Mouse (Mus musculus): ENCODE results near the gene Rnh1. TPM values are rescaled to one million over a fixed set of nuclear protein-coding genes. Genes with fewer than 3 reads are reported as not detected.

The Rnh1 gene
- polyA plus RNA-seq, 1 experiment from 2014 or later = 240 TPM

DNA sequence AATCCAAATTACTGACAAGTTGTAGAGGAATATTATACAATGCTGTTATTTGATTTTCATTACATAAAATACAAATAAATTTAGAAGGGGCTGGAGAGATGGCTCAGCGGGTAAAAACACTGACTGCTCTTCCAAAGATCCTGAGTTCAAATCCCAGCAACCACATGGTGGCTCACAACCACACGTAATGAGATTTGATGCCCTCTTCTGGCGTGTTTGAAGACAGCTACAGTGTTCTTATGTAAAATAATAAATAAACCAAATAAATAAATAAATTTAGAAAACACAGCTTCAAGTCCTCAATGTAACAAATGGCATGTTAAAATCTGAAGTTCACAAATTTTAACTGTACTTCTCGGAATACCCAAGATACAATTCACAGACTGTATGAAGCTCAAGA is 2.4 kb upstream of the Rnh1 start:
- WGBS = 86% methylated on average over 4 of the region's 4 CpGs
- Histone ChIP-seq H3K9ac (ENCODE audit: low read length) (no peak overlapping the region), H3K4me2 (ENCODE audit: low read depth, low read length) (no peak overlapping the region), H3K27ac (ENCODE audit: low read length) (no peak overlapping the region), H3K9me3 (replicated peaks; ENCODE audit: control insufficient read depth, low read length) (no peaks in the 10 kb centered on the region), H3K27me3 (ENCODE audit: control insufficient read depth, insufficient read depth, low read length) (no peaks in the 10 kb centered on the region), H3K4me3 (replicated peaks; ENCODE audit: low read length) (no peak overlapping the region), H3K36me3 (ENCODE audit: control insufficient read depth, insufficient read depth, low read length) (no peaks in the 10 kb centered on the region), H3K4me1 (ENCODE audit: control insufficient read depth, insufficient read depth, low read length) (peaks cover 6% of the 10 kb centered on the region; the same call in 1 of the 2 replicates)
- no peak for ATAC-seq (ENCODE audit: insufficient read depth, low FRiP score)

DNA sequence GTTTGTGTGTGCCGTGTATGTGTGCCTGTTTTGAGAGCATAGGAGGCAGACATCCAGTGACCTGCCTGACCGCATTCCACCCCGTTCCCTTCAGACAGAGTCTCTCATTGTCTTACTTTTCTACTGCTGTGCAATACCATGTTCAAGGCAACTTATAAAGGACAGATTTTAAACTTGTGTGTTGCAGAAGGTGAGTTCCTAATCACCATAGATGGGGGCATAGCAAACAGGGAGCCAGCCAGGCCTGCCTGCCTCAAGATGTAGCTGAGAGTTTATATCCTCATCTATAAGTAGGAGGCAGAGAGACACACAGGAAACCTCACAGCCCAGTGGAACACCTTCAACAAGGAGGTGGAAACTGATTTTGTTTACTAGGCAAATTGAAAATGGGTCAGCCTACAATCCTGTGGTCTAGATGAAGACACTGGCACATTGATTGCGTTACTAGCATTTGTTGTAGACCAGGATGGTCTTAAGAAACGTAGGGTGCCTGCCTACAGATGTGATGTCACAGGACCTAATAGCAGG is 730 bp upstream of the Rnh1 start:
- 67% methylated on average over 5 of the region's 5 CpGs for WGBS
- peak overlapping the region; percentile 61 for H3K4me3 ChIP-seq (replicated peaks; ENCODE audit: low read length)
- H3K9ac ChIP-seq (ENCODE audit: low read length) = peak overlapping the region; percentile 83

DNA sequence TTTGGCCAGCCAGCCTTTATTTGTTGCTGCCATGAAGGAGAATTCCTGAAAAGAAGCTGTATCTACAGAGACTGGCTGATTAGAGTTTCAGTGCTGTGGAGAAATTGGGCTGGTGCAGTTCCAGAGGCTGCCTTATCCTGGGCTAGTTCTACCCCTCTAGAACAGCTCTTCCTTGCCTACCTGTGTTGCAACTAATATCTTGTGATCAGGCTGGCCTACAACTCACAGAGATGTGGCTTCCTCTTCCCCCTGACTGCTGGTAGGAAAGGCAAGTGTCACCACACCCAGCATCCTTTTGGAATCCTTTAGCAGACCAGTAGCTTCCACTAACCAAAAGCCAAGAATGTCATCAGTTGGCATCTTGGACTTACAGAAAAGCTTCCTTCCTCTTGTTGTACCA is 2.8 kb downstream of the Rnh1 start:
- H3K4me3 ChIP-seq (replicated peaks; ENCODE audit: low read length) = no peak overlapping the region
- H3K4me2 ChIP-seq (ENCODE audit: low read depth, low read length) = no peak overlapping the region
- peaks cover 3% of the 10 kb centered on the region; the same call in 1 of the 2 replicates for H3K36me3 ChIP-seq (ENCODE audit: control insufficient read depth, insufficient read depth, low read length)
- H3K9me3 ChIP-seq (replicated peaks; ENCODE audit: control insufficient read depth, low read length) = no peaks in the 10 kb centered on the region
- H3K9ac ChIP-seq (ENCODE audit: low read length) = peak overlapping the region; percentile 4; the same call in 1 of the 2 replicates
- H3K27me3 ChIP-seq (ENCODE audit: control insufficient read depth, insufficient read depth, low read length) = no peaks in the 10 kb centered on the region
- H3K4me1 ChIP-seq (ENCODE audit: control insufficient read depth, insufficient read depth, low read length) = peaks cover 28% of the 10 kb centered on the region
- peak overlapping the region; percentile 94 for H3K27ac ChIP-seq (ENCODE audit: low read length)
- no peak for ATAC-seq (ENCODE audit: insufficient read depth, low FRiP score)

More for the DNA sequence above, 730 bp upstream of the Rnh1 start:
- no peak for ATAC-seq (ENCODE audit: insufficient read depth, low FRiP score)
- Histone ChIP-seq H3K27ac (ENCODE audit: low read length) (peak overlapping the region; percentile 95), H3K9me3 (replicated peaks; ENCODE audit: control insufficient read depth, low read length) (no peaks in the 10 kb centered on the region), H3K4me1 (ENCODE audit: control insufficient read depth, insufficient read depth, low read length) (peaks cover 16% of the 10 kb centered on the region), H3K4me2 (ENCODE audit: low read depth, low read length) (peak overlapping the region; percentile 70), H3K36me3 (ENCODE audit: control insufficient read depth, insufficient read depth, low read length) (no peaks in the 10 kb centered on the region), H3K27me3 (ENCODE audit: control insufficient read depth, insufficient read depth, low read length) (no peaks in the 10 kb centered on the region)

DNA sequence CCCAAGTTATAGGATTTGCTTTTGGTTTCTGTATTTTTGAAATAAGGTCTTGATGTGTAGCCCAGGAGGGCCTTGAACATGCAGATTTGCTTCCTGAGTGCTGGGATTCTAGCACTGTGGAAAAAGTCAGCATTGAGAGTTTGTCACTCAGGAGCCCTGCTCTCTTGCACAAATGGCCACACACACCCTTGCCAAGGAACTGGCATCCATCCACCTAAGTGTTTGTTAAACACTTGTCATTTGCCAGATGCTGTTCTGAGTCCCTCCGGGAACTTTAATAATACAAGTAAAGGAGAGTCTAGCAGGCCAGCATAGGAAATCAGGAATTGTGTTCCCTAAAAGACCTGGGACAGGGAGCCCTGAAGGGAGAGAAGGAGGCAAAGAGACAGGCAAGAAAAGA is 3.4 kb downstream of the Rnh1 start:
- H3K9ac ChIP-seq (ENCODE audit: low read length) = peak overlapping the region; percentile 82; the same call in 1 of the 2 replicates
- H3K27ac ChIP-seq (ENCODE audit: low read length) = peak overlapping the region; percentile 94
- no peak overlapping the region for H3K4me3 ChIP-seq (replicated peaks; ENCODE audit: low read length)
- H3K4me2 ChIP-seq (ENCODE audit: low read depth, low read length) = peak overlapping the region; percentile 85
- H3K36me3 ChIP-seq (ENCODE audit: control insufficient read depth, insufficient read depth, low read length) = peaks cover 3% of the 10 kb centered on the region; the same call in 1 of the 2 replicates
- 43% methylated on average over 1 of the region's 1 CpGs for WGBS
- H3K9me3 ChIP-seq (replicated peaks; ENCODE audit: control insufficient read depth, low read length) = no peaks in the 10 kb centered on the region
- H3K4me1 ChIP-seq (ENCODE audit: control insufficient read depth, insufficient read depth, low read length) = peaks cover 32% of the 10 kb centered on the region
- H3K27me3 ChIP-seq (ENCODE audit: control insufficient read depth, insufficient read depth, low read length) = no peaks in the 10 kb centered on the region
- no peak for ATAC-seq (ENCODE audit: insufficient read depth, low FRiP score)

DNA sequence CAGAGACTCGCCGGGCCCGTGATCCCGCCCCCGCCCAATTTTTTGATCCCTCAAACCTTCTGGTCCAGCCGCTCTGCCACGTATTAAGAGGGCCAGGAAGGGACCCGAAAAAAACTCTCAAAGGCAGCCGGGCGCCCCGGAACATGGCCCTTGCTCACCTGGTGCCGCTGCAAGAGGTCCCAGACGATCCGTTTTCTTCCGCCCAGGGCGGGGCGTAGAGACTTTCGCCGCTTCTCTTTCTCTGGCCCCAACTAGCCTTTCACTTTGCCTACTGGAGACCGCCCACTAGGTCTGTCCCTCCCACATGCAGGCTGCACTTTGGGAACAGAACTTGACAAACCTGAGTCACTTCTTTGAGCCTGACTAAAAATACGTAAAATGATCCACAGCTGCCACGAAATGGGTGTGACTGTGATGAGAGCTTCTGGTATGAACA is 4.1 kb downstream of the Rnh1 start:
- H3K4me3 ChIP-seq (replicated peaks; ENCODE audit: low read length) = peak overlapping the region; percentile 71
- under 1% methylated on average over 22 of the region's 22 CpGs for WGBS
- H3K9me3 ChIP-seq (replicated peaks; ENCODE audit: control insufficient read depth, low read length) = no peaks in the 10 kb centered on the region
- H3K27ac ChIP-seq (ENCODE audit: low read length) = peak overlapping the region; percentile 94
- peak; percentile 51 for ATAC-seq (ENCODE audit: insufficient read depth, low FRiP score)
- peaks cover 9% of the 10 kb centered on the region; the same call in 1 of the 2 replicates for H3K36me3 ChIP-seq (ENCODE audit: control insufficient read depth, insufficient read depth, low read length)
- peak overlapping the region; percentile 82 for H3K9ac ChIP-seq (ENCODE audit: low read length)
- H3K4me1 ChIP-seq (ENCODE audit: control insufficient read depth, insufficient read depth, low read length) = peaks cover 33% of the 10 kb centered on the region
- peak overlapping the region; percentile 85 for H3K4me2 ChIP-seq (ENCODE audit: low read depth, low read length)
- no peaks in the 10 kb centered on the region for H3K27me3 ChIP-seq (ENCODE audit: control insufficient read depth, insufficient read depth, low read length)

DNA sequence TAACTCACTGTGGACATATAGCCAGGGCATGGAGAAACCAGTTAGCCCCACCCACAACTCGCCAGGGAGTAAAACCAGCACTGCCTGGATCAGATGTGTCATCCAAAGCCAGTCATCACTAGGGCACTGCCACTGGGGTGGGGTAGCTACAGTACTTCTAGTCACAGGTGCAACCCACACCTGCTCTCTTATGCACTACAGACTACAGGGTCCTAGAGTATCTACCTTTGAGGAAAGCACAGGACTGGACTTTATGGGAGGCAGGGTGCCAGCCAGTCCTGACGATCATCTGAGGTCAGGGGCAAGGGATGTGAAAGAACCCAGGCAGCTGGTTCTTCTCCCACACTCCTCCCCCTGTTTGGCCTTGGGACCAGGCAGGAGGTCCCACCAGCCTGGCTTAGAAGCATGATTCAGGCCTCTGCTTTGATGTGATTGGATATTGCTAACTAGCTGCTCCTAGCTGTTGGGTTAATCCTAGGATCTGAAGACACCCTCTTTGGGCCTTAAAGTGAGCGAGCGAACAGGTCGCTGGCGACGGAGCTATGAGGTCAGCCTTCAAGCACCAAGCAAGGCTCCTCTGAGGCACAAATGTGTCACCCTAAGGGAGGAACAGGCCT is 4.6 kb downstream of the Rnh1 start:
- no peaks in the 10 kb centered on the region for H3K9me3 ChIP-seq (replicated peaks; ENCODE audit: control insufficient read depth, low read length)
- H3K36me3 ChIP-seq (ENCODE audit: control insufficient read depth, insufficient read depth, low read length) = peaks cover 9% of the 10 kb centered on the region; the same call in 1 of the 2 replicates
- peak overlapping the region; percentile 82 for H3K9ac ChIP-seq (ENCODE audit: low read length)
- 7% methylated on average over 7 of the region's 7 CpGs for WGBS
- H3K4me2 ChIP-seq (ENCODE audit: low read depth, low read length) = peak overlapping the region; percentile 85
- H3K27me3 ChIP-seq (ENCODE audit: control insufficient read depth, insufficient read depth, low read length) = no peaks in the 10 kb centered on the region
- H3K4me3 ChIP-seq (replicated peaks; ENCODE audit: low read length) = peak overlapping the region; percentile 71
- peak overlapping the region; percentile 94 for H3K27ac ChIP-seq (ENCODE audit: low read length)
- ATAC-seq (ENCODE audit: insufficient read depth, low FRiP score) = peak; percentile 5; the same call in 1 of the 2 replicates
- peaks cover 27% of the 10 kb centered on the region for H3K4me1 ChIP-seq (ENCODE audit: control insufficient read depth, insufficient read depth, low read length)

DNA sequence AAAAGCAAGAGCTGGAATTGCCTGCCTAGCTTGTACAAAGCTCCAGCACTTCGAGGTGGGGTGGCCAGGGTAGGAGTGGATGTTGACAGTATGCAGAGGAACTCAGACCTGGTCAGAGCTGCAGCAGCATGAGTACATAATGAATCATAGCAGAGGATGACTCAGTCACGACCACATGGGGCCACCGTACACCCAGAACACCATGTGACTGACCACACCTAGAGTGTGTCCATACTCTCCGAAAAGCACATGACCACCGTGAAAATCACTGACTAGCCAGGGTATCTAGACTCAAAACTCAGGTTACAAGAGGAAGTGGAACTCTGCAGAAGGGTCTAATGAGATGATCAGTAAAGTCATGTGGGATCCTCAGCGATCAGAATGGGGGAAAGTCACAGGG is 7.8 kb downstream of the Rnh1 start:
- 62% methylated on average over 6 of the region's 6 CpGs for WGBS
- Histone ChIP-seq H3K9me3 (replicated peaks; ENCODE audit: control insufficient read depth, low read length) (no peaks in the 10 kb centered on the region), H3K36me3 (ENCODE audit: control insufficient read depth, insufficient read depth, low read length) (peaks cover 26% of the 10 kb centered on the region), H3K4me1 (ENCODE audit: control insufficient read depth, insufficient read depth, low read length) (peaks cover 27% of the 10 kb centered on the region), H3K27me3 (ENCODE audit: control insufficient read depth, insufficient read depth, low read length) (no peaks in the 10 kb centered on the region), H3K4me3 (replicated peaks; ENCODE audit: low read length) (no peak overlapping the region), H3K9ac (ENCODE audit: low read length) (peak overlapping the region; percentile 49; the same call in 1 of the 2 replicates), H3K27ac (ENCODE audit: low read length) (peak overlapping the region; percentile 83), H3K4me2 (ENCODE audit: low read depth, low read length) (peak overlapping the region; percentile 23; the same call in 1 of the 2 replicates)
- peak; percentile 82 for ATAC-seq (ENCODE audit: insufficient read depth, low FRiP score)

DNA sequence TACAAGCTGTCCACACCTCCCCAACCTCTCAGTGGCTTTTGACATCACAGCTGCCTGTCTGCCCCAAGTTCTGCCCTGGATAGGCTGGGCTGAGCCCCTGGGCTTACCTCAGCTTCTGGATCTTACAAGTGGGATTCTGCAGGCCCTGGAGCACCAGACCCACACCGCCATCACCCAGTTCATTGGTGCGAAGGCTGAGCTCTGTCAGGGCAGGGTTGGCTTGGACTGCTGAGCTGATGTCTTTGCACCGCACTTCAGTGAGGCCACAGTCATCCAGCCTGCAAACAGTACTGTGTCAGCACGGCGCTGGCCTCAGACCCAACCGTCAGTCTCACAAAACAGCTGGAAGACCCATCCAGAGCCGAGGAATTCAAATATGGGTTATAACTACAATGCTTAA is 8.3 kb downstream of the Rnh1 start:
- H3K27ac ChIP-seq (ENCODE audit: low read length) = peak overlapping the region; percentile 83
- no peak overlapping the region for H3K4me3 ChIP-seq (replicated peaks; ENCODE audit: low read length)
- no peaks in the 10 kb centered on the region for H3K27me3 ChIP-seq (ENCODE audit: control insufficient read depth, insufficient read depth, low read length)
- peaks cover 30% of the 10 kb centered on the region for H3K36me3 ChIP-seq (ENCODE audit: control insufficient read depth, insufficient read depth, low read length)
- ATAC-seq (ENCODE audit: insufficient read depth, low FRiP score) = no peak
- 87% methylated on average over 7 of the region's 7 CpGs for WGBS
- H3K4me1 ChIP-seq (ENCODE audit: control insufficient read depth, insufficient read depth, low read length) = peaks cover 24% of the 10 kb centered on the region
- no peak overlapping the region for H3K4me2 ChIP-seq (ENCODE audit: low read depth, low read length)
- peak overlapping the region; percentile 49 for H3K9ac ChIP-seq (ENCODE audit: low read length)
- no peaks in the 10 kb centered on the region for H3K9me3 ChIP-seq (replicated peaks; ENCODE audit: control insufficient read depth, low read length)

DNA sequence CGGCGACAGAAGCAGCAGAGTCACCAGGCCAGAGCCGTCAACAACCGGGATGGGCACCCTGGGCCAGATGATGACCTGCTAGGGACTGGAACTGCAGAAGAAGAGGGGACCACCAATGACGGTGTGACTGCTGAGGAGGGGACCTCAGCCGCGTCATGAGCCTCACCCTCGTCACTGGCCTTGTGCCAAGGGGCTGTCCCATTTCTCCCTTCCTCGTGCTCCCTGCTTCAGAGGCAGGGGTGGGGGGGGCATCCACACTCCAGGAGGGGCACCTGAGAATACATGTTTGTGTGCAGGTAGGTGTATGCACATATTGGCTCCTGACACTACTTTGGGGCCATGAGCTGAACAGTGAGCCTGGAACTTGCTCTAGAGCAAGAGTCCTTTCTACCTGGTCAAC is 17.3 kb downstream of the Rnh1 start:
- no peak overlapping the region for H3K27ac ChIP-seq (ENCODE audit: low read length)
- no peak overlapping the region for H3K9ac ChIP-seq (ENCODE audit: low read length)
- no peaks in the 10 kb centered on the region for H3K27me3 ChIP-seq (ENCODE audit: control insufficient read depth, insufficient read depth, low read length)
- no peak overlapping the region for H3K4me3 ChIP-seq (replicated peaks; ENCODE audit: low read length)
- no peak for ATAC-seq (ENCODE audit: insufficient read depth, low FRiP score)
- H3K4me2 ChIP-seq (ENCODE audit: low read depth, low read length) = no peak overlapping the region
- H3K36me3 ChIP-seq (ENCODE audit: control insufficient read depth, insufficient read depth, low read length) = peaks cover 26% of the 10 kb centered on the region
- WGBS = 79% methylated on average over 9 of the region's 9 CpGs
- no peaks in the 10 kb centered on the region for H3K9me3 ChIP-seq (replicated peaks; ENCODE audit: control insufficient read depth, low read length)
- H3K4me1 ChIP-seq (ENCODE audit: control insufficient read depth, insufficient read depth, low read length) = no peaks in the 10 kb centered on the region
